Mouse (Mus musculus) lung, postnatal 25 days (tissue): Measurements from ENCODE around the gene Pah.

Source experiments
- DNase-seq: peaks from one replicate; pipeline ENCODE4 v3.0.0; 2022; ENCODE audit warnings: low spot score

Gene Pah

GRCm38 (mm10) chr10:87521646-87522045, at the start of gene Pah:
TSS of gene Pah (plus strand) at chr10:87521795.
- no peak for DNase-seq

GRCm38 (mm10) chr10:87473475-87474131, 48.0 kb upstream of the Pah start:
- no peak for DNase-seq

- DNase-seq = no peak
Observed at GRCm38 (mm10) chr10:87474971-87475370, 46.6 kb upstream of the Pah start.

- DNase-seq = no peak
Observed at GRCm38 (mm10) chr10:87477895-87478294, 43.7 kb upstream of the Pah start.

- DNase-seq = no peak
Observed at GRCm38 (mm10) chr10:87484831-87485720, 36.5 kb upstream of the Pah start.

DNA sequence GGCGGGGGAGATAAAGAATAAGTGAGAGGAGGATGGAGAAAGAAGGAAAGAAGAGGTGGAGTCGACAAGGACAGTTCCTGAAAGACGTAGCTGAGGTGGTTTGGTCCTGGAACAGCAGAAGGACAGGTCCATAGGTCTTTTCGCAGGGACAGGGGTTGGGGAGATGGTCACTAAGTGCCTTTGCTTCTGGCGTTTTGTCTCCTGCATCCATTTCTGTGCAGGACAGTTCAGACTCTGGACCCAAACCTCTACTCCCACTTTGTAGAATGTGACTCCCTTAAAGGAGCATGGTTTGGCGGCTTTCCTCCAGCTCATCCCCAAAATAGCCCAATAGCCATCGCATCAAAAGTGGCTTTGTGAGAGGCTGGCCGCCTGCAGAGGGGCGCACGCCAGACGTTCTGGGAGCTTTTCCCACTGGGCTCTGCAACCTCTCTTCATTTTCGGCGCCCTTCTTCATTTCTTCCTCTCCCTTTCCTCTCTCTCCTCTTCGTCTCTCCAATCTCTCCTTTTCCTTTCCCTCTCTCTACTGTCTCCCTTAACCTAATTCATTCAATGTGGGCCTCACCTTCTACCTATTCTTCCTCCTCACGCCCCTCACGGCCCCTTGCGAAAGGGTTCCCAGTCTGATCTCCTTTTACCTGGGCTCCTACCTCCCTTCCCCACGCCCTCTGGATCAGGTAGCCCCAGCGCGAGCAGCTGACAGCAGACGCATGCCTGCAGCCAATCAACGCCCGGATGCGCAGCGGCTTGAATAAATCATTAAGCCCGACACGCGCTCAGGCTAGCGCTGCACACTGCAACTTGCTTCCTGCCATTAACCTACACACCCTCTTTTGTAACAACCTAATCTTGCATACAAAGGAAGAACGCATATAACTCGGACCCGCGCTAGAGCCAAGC, 35.6 kb upstream of the Pah start:
- no peak for DNase-seq

GRCm38 (mm10) chr10:87488429-87489145, 33.0 kb upstream of the Pah start:
- no peak for DNase-seq

- no peak for DNase-seq
Observed at GRCm38 (mm10) chr10:87489246-87490009, 32.2 kb upstream of the Pah start.

- DNase-seq = no peak
Observed at GRCm38 (mm10) chr10:87490328-87490727, 31.3 kb upstream of the Pah start.

DNA sequence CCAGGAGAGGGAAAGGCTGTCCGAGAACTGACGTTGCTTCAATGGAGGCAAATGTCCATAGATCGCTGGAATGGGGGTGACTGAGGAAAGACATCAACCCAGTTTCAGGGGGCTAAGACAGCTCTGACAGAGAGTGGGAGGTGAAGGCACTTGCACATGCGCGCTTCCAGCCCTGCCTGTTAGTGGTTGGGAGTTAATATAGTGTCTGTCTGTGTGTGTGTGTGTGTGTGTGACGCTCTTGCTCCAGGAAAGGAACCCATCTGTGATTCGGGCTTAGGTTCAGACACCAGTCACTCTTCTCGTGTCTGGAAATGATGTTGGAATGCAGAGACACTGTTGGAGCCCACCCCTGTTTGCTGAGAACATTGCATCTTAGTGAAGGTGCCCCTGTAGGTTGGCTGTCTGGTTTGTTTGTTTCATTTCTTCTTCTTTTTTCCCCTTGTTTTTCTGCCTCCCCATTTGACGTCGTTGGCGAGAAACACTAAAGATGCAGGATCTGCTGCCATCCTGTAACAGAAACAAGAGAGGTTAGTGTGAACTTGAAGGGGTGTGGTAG, 30.0 kb upstream of the Pah start:
- no peak for DNase-seq

DNA sequence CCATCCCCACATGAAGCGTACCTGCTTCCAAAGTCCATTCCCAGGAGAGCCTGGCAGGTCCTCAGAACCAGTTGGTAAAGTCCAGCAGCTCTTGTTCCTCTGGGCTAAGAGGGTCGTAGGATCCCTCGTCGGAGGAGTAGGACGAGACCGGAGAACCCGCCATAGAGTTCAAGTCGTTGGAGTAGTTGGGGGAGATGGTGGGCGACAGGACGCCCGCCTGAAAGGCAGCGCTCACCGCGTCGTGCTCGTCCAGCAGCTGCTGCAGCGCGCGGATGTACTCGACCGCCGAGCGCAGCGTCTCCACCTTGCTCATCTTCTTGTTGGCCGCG, 29.3 kb upstream of the Pah start:
- no peak for DNase-seq

GRCm38 (mm10) chr10:87492661-87493551, 28.7 kb upstream of the Pah start:
- DNase-seq = no peak

DNA sequence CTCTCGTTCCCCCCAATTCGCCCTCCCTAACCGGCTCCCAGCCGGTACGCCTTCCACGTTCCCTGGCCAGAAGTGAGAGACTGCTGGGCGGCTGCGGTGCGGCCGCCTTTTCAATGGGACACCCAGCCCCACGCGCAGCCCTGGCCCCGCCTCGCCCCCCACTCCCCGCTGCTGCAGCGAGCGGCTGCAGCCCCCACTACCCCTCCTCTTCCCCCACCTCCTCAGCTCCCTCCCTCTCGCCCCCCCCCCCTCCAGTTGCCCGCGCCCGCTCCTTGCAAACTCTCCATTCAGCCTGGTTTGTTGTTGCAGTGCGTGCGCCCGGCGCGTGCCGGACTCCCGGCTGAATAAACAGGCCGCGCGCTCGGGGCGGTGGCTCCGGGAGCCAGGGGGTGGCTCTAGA, 28.0 kb upstream of the Pah start, which contains the start of gene Ascl1:
Gene Ascl1, minus strand, starts transcription at position 85 of the 400 bp plus-strand sequence.
- no peak for DNase-seq

GRCm38 (mm10) chr10:87494176-87494575, 27.4 kb upstream of the Pah start:
- no peak for DNase-seq

GRCm38 (mm10) chr10:87494596-87494995, 27.0 kb upstream of the Pah start:
- no peak for DNase-seq

GRCm38 (mm10) chr10:87497056-87497455, 24.5 kb upstream of the Pah start:
- no peak for DNase-seq

GRCm38 (mm10) chr10:87500926-87501658, 20.5 kb upstream of the Pah start:
- no peak for DNase-seq

GRCm38 (mm10) chr10:87501659-87502042, 19.9 kb upstream of the Pah start:
- DNase-seq = no peak

DNA sequence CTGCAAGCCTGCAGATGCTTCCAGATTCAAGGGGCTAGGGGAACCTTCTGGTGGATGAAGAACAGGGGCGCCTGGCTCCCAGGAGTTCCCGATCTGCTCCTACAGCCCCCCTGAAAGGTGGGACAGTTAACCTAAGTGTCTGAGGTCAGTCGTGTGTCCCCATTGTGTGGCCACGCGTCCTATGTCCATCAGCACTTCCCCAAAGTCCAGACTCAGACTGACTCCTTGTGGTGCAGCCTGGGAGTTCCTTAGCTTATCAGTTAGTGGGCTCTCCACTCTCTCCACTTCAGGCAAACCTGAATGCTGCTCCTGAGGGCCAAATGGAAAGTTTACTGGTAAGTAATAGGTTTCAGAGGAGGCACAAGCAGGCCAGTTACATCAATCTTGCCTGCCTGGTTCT, 19.3 kb upstream of the Pah start:
- no peak for DNase-seq
